Mouse (Mus musculus) neural tube, embryonic 14.5 days (tissue): ENCODE data around the gene Stx18. TPM values are rescaled to one million over a fixed set of nuclear protein-coding genes. Genes with fewer than 3 reads are reported as not detected.

Experiments
- ATAC-seq: fragments of 200-750 bp; cut with Nextera tagmentation; 2 replicates; pipeline ENCODE4 v1.8.0; 2017; ENCODE audit warnings: low read depth, mild to moderate bottlenecking, moderate TSS enrichment, moderate library complexity
- H3K27ac ChIP-seq: fragments of 300-500 bp; sonication (generic); 2 replicates; pipeline ENCODE4 v1.5.1; 2014; ENCODE audit warnings: low read depth, mild to moderate bottlenecking, control low read depth, low read length, moderate library complexity, mixed read lengths
- H3K27me3 ChIP-seq: fragments of 300-500 bp; sonication (generic); 2 replicates; pipeline ENCODE4 v1.6.1; 2014; ENCODE audit warnings: low read length; ENCODE audit not compliant: control insufficient read depth, insufficient read depth
- H3K36me3 ChIP-seq: fragments of 300-500 bp; sonication (generic); 2 replicates; pipeline ENCODE4 v1.6.1; 2014; ENCODE audit warnings: low read length, mixed read lengths; ENCODE audit not compliant: control insufficient read depth, insufficient read depth
- H3K4me1 ChIP-seq: fragments of 300-500 bp; sonication (generic); 2 replicates; pipeline ENCODE4 v1.6.1; 2014; ENCODE audit warnings: low read length; ENCODE audit not compliant: control insufficient read depth, insufficient read depth
- H3K4me2 ChIP-seq: fragments of 300-500 bp; sonication (generic); 2 replicates; pipeline ENCODE4 v1.6.1; 2014; ENCODE audit warnings: mild to moderate bottlenecking, low read depth, low read length, control low read depth
- H3K4me3 ChIP-seq: fragments of 300-500 bp; sonication (generic); 2 replicates; pipeline ENCODE4 v1.5.1; 2014; ENCODE audit warnings: low read depth, low read length, control low read depth, mixed read lengths
- H3K9ac ChIP-seq: fragments of 300-500 bp; sonication (generic); replicated peaks from 2 replicates; pipeline ENCODE4 v1.6.1; 2014; ENCODE audit warnings: low read depth, mild to moderate bottlenecking, control low read depth, low read length, mixed read lengths
- H3K9me3 ChIP-seq: fragments of 300-500 bp; sonication (generic); 2 replicates; pipeline ENCODE4 v1.6.1; 2016; ENCODE audit warnings: low read length; ENCODE audit not compliant: control insufficient read depth
- WGBS: fragments of 180-500 bp; shearing (Covaris S2); extraction: QIAGEN DNeasy Blood & Tissue Kit; methylation state at CpG from one replicate; pipeline ENCODE4 v1.1.7; 2014; 5-methylcytosine and 5-hydroxymethylcytosine counted together
- polyA plus RNA-seq: library from polyadenylated mRNA; unstranded; fragments of >200 nt; fragmentation: Nextera tagmentation; extraction: Ambion mirVana; gene quantifications from 2 replicates; pipeline ENCODE4 v1.2.1, GENCODE M21; 2014

The Stx18 gene
- polyA plus RNA-seq, 1 experiment from 2014 or later, result 38.7 TPM

- H3K27ac ChIP-seq, result no peak overlapping the region
- WGBS, result 10% methylated on average over 5 of the region's 5 CpGs
- H3K4me2 ChIP-seq, result no peak overlapping the region
- H3K9me3 ChIP-seq, result no peaks in the 10 kb centered on the region
- H3K4me1 ChIP-seq, result peaks cover 3% of the 10 kb centered on the region; the same call in 1 of the 2 replicates
- no peaks in the 10 kb centered on the region for H3K27me3 ChIP-seq
- no peak overlapping the region for H3K9ac ChIP-seq
- no peak overlapping the region for H3K4me3 ChIP-seq
- H3K36me3 ChIP-seq, result no peaks in the 10 kb centered on the region
- peak; percentile 21; the same call in 1 of the 2 replicates for ATAC-seq
Observed at GRCm38 (mm10) chr5:38064701-38065100, 26.2 kb downstream of the Stx18 start.

DNA sequence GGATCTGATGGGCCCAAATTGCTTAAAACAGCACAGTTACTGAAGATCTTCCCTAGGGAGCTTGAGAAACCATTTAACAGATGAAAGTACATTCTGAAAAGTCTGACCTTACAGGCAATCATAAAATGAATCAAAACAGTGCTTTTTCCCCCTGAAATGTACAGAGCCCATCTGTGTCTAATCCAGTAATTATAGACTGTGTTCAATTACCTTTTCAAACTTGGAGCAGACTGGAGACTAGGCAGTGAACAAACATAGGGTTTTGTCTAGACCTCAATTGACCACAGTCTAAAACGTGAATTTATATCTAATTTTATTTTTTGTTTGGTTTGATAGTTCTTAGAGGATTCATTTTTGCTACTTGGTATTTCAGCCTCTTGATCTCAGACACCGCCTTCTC lies 26.9 kb downstream of the Stx18 start:
- H3K4me3 ChIP-seq, result no peak overlapping the region
- H3K27ac ChIP-seq, result no peak overlapping the region
- H3K36me3 ChIP-seq, result no peaks in the 10 kb centered on the region
- H3K9me3 ChIP-seq, result no peaks in the 10 kb centered on the region
- peaks cover 3% of the 10 kb centered on the region; the same call in 1 of the 2 replicates for H3K4me1 ChIP-seq
- no peaks in the 10 kb centered on the region for H3K27me3 ChIP-seq
- H3K9ac ChIP-seq, result no peak overlapping the region
- H3K4me2 ChIP-seq, result no peak overlapping the region
- 36% methylated on average over 2 of the region's 2 CpGs for WGBS
- ATAC-seq, result no peak

- no peaks in the 10 kb centered on the region for H3K9me3 ChIP-seq
- ATAC-seq, result no peak
- no peaks in the 10 kb centered on the region for H3K36me3 ChIP-seq
- H3K9ac ChIP-seq, result no peak overlapping the region
- peaks cover 3% of the 10 kb centered on the region; the same call in 1 of the 2 replicates for H3K4me1 ChIP-seq
- no peak overlapping the region for H3K4me2 ChIP-seq
- 93% methylated on average over 1 of the region's 1 CpGs for WGBS
- no peak overlapping the region for H3K27ac ChIP-seq
- H3K27me3 ChIP-seq, result no peaks in the 10 kb centered on the region
- no peak overlapping the region for H3K4me3 ChIP-seq
Observed at GRCm38 (mm10) chr5:38066606-38067005, 28.1 kb downstream of the Stx18 start.

DNA sequence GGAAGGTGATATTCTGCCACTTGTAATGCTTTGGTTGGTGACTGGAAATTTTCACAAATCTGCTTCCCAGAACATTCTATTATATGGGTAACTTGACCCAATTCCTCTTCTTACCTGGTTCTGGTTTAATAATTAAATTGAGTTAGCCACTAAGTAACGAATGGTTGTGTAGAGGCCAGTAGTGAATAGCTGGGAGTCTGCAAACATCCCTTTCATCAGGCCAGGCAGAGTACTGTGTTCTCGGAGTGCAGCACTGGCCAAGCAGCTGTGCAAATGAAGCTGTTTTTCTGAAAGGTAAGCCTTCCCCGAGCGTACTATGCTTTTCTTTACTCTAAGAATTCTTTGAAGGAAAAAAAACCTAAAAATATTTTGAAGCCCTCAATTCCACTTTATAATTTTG lies 37.8 kb downstream of the Stx18 start:
- H3K27me3 ChIP-seq, result no peaks in the 10 kb centered on the region
- no peak overlapping the region for H3K9ac ChIP-seq
- no peaks in the 10 kb centered on the region for H3K36me3 ChIP-seq
- H3K27ac ChIP-seq, result no peak overlapping the region
- no peaks in the 10 kb centered on the region for H3K9me3 ChIP-seq
- no peaks in the 10 kb centered on the region for H3K4me1 ChIP-seq
- H3K4me2 ChIP-seq, result no peak overlapping the region
- 47% methylated on average over 4 of the region's 4 CpGs for WGBS
- no peak overlapping the region for H3K4me3 ChIP-seq
- ATAC-seq, result no peak

GRCm38 (mm10) chr5:38078575-38078974 lies 40.0 kb downstream of the Stx18 start:
- no peak overlapping the region for H3K4me2 ChIP-seq
- no peak for ATAC-seq
- no peak overlapping the region for H3K9ac ChIP-seq
- no peak overlapping the region for H3K4me3 ChIP-seq
- WGBS, result 80% methylated on average over 3 of the region's 3 CpGs
- no peaks in the 10 kb centered on the region for H3K36me3 ChIP-seq
- no peaks in the 10 kb centered on the region for H3K4me1 ChIP-seq
- no peaks in the 10 kb centered on the region for H3K9me3 ChIP-seq
- H3K27me3 ChIP-seq, result no peaks in the 10 kb centered on the region
- H3K27ac ChIP-seq, result no peak overlapping the region

DNA sequence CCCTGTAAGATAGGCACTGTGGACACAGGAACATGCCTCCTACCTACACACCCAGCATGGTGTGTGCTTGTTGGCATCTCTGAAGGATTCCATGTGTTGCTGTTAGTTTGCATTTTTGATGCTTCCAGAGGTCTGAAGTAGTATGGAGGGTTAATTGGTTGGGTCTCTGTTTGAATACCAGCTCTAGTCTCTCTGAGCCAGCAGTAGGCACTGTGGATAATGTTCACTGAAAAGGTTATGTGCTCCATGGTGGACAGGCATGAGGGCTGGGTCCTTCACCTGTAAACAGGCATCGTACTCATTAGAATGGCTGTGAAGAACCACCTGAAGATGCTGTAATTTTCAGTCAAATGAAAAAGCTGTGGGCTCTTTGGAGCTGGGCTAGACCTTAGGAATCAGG lies 41.9 kb downstream of the Stx18 start:
- 96% methylated on average over 1 of the region's 1 CpGs for WGBS
- H3K4me1 ChIP-seq, result peaks cover 3% of the 10 kb centered on the region; the same call in 1 of the 2 replicates
- H3K4me3 ChIP-seq, result no peak overlapping the region

GRCm38 (mm10) chr5:38082589-38082988 lies 44.0 kb downstream of the Stx18 start:
- no peak for ATAC-seq
- Histone ChIP-seq H3K4me1 (peaks cover 6% of the 10 kb centered on the region; the same call in 1 of the 2 replicates), H3K4me2 (no peak overlapping the region), H3K9ac (no peak overlapping the region), H3K27ac (no peak overlapping the region), H3K36me3 (no peaks in the 10 kb centered on the region), H3K27me3 (no peaks in the 10 kb centered on the region), H3K9me3 (no peaks in the 10 kb centered on the region), H3K4me3 (no peak overlapping the region)
- WGBS, result 31% methylated on average over 3 of the region's 3 CpGs

More for the DNA sequence above, 41.9 kb downstream of the Stx18 start:
- no peak overlapping the region for H3K4me2 ChIP-seq
- no peaks in the 10 kb centered on the region for H3K36me3 ChIP-seq
- no peak overlapping the region for H3K9ac ChIP-seq
- no peak for ATAC-seq
- no peak overlapping the region for H3K27ac ChIP-seq
- H3K9me3 ChIP-seq, result no peaks in the 10 kb centered on the region
- no peaks in the 10 kb centered on the region for H3K27me3 ChIP-seq

- H3K27me3 ChIP-seq, result no peaks in the 10 kb centered on the region
- no peak overlapping the region for H3K4me2 ChIP-seq
- 23% methylated on average over 5 of the region's 5 CpGs for WGBS
- H3K9me3 ChIP-seq, result no peaks in the 10 kb centered on the region
- no peaks in the 10 kb centered on the region for H3K36me3 ChIP-seq
- peaks cover 6% of the 10 kb centered on the region; the same call in 1 of the 2 replicates for H3K4me1 ChIP-seq
- ATAC-seq, result no peak
- H3K4me3 ChIP-seq, result no peak overlapping the region
- H3K9ac ChIP-seq, result no peak overlapping the region
- H3K27ac ChIP-seq, result no peak overlapping the region
Observed at GRCm38 (mm10) chr5:38083362-38083761, 44.8 kb downstream of the Stx18 start.

- Histone ChIP-seq H3K9me3 (no peaks in the 10 kb centered on the region), H3K4me3 (no peak overlapping the region), H3K27me3 (no peaks in the 10 kb centered on the region), H3K4me2 (no peak overlapping the region), H3K4me1 (peaks cover 6% of the 10 kb centered on the region; the same call in 1 of the 2 replicates), H3K36me3 (no peaks in the 10 kb centered on the region), H3K27ac (no peak overlapping the region), H3K9ac (no peak overlapping the region)
- 12% methylated on average over 8 of the region's 8 CpGs for WGBS
- ATAC-seq, result no peak
Observed at GRCm38 (mm10) chr5:38084616-38085015, 46.1 kb downstream of the Stx18 start.
